Mouse (Mus musculus) heart, adult 2 months (tissue): ENCODE results near the gene Capn9. TPM values are rescaled to one million over a fixed set of nuclear protein-coding genes. Genes with fewer than 3 reads are reported as not detected.

Source experiments
- DNase-seq, 2 experiments: peaks; one replicate each; pipeline ENCODE4 v3.0.0; 2021
- H3K27ac ChIP-seq: fragments of 200-600 bp; 2 replicates; pipeline ENCODE4 v1.8.1; 2022
- H3K27me3 ChIP-seq: fragments of 200-500 bp; 2 replicates; pipeline ENCODE4 v1.6.1; 2012; ENCODE audit warnings: mild to moderate bottlenecking, low read length, inconsistent platforms, mixed read lengths; ENCODE audit not compliant: control insufficient read depth, insufficient read depth
- H3K36me3 ChIP-seq: fragments of 200-500 bp; 2 replicates; pipeline ENCODE4 v1.6.1; 2012; ENCODE audit warnings: low read length, inconsistent platforms; ENCODE audit not compliant: control insufficient read depth, insufficient read depth
- H3K4me1 ChIP-seq: fragments of 200-500 bp; 2 replicates; pipeline ENCODE4 v1.6.1; 2011; ENCODE audit warnings: low read length; ENCODE audit not compliant: control insufficient read depth, insufficient read depth
- H3K4me3 ChIP-seq: fragments of 200-600 bp; 2 replicates; pipeline ENCODE4 v1.8.1; 2022
- H3K79me2 ChIP-seq: fragments of 200-500 bp; replicated peaks from 2 replicates; pipeline ENCODE4 v1.6.1; 2012; ENCODE audit warnings: mild to moderate bottlenecking, inconsistent platforms, low read length, moderate library complexity, mixed read lengths; ENCODE audit not compliant: control insufficient read depth, insufficient read depth
- H3K9ac ChIP-seq: fragments of 200-500 bp; 2 replicates; pipeline ENCODE4 v1.6.1; 2012; ENCODE audit warnings: low read depth, mild to moderate bottlenecking, control low read depth, inconsistent platforms, low read length, mixed read lengths
- CTCF ChIP-seq: fragments of 200-600 bp; IDR thresholded peaks from 2 replicates; pipeline ENCODE4 v1.8.1; 2022; ENCODE audit warnings: antibody characterized with exemption, mild to moderate bottlenecking, moderate library complexity
- EP300 ChIP-seq: fragments of 200-500 bp; IDR thresholded peaks from 2 replicates; pipeline ENCODE4 v1.6.1; 2011; ENCODE audit warnings: low read depth, low read length, control low read depth; ENCODE audit not compliant: insufficient read depth
- POLR2A ChIP-seq: fragments of 200-500 bp; IDR thresholded peaks from 2 replicates; pipeline ENCODE4 v1.6.1; 2011; ENCODE audit warnings: mild to moderate bottlenecking, low read depth, low read length, control low read depth; ENCODE audit not compliant: insufficient read depth
- WGBS: fragments of 180-500 bp; shearing (Covaris S2); methylation state at CpG from one replicate; pipeline ENCODE4 v1.1.7; 2018; 5-methylcytosine and 5-hydroxymethylcytosine counted together
- intact Hi-C: fragments of 180-260 bp; cut with DNase I; formaldehyde crosslinking; loops from one replicate; pipeline ENCODE4 v1.15.1; 2025
- polyA plus RNA-seq: library from polyadenylated mRNA; depleted of rRNA; stranded (reverse); fragments of >200 nt; gene quantifications from 2 replicates; pipeline ENCODE4 v1.2.3, GENCODE M21; 2012
- total RNA-seq, 2 experiments: library from RNA; stranded (reverse); gene quantifications; 2 replicates each; pipeline ENCODE4 v1.2.3; 2021

The Capn9 gene
- total and polyA plus RNA-seq, 3 experiments = not detected

- TF ChIP-seq POLR2A (no peak), CTCF (no peak), EP300 (no peak)
Measured at GRCm38 (mm10) chr8:124572430-124572775, 3.5 kb upstream of the Capn9 start.

GRCm38 (mm10) chr8:124573552-124574340, 2.2 kb upstream of the Capn9 start:
- H3K4me3 ChIP-seq = no peak overlapping the region

More at GRCm38 (mm10) chr8:124572430-124572775, 3.5 kb upstream of the Capn9 start:
- H3K9ac ChIP-seq = no peak overlapping the region
- intact Hi-C loops = loop anchor here (5.0 kb wide), 1 partner anchor 175 kb away; no protein-coding TSS in a partner anchor
- no peak overlapping the region for H3K27ac ChIP-seq
- H3K4me1 ChIP-seq = peaks cover 6% of the 10 kb centered on the region
- DNase-seq = no peak
- no peaks in the 10 kb centered on the region for H3K79me2 ChIP-seq
- H3K4me3 ChIP-seq = no peak overlapping the region
- H3K36me3 ChIP-seq = no peaks in the 10 kb centered on the region
- no peaks in the 10 kb centered on the region for H3K27me3 ChIP-seq

DNA sequence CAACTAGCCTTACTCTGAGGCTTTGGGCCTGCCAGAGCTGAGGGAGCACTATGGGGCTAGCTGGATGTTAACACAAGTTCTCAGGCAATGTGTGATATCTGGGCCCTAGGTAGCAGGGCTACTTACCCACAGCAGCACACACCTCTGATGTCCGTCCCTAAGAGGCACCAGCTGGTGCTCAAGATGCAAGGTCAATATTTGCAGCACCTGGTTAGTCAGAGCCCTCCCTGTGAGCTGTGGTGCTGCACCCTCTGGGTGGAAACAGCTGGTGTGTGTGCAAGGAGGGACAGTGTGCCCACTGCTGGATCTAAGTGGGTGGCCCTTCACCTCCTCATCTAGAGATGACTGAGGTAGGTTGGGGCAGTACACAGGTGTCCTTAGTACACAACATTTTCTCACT, 840 bp downstream of the Capn9 start:
- TF ChIP-seq CTCF = no peak
- intact Hi-C loops = no loop called here
- WGBS = 88% methylated on average over 1 of the region's 1 CpGs

More at GRCm38 (mm10) chr8:124573552-124574340, 2.2 kb upstream of the Capn9 start:
- peak; percentile 83 to 85 for DNase-seq
- Histone ChIP-seq H3K79me2 (no peaks in the 10 kb centered on the region), H3K27ac (no peak overlapping the region), H3K4me1 (peaks cover 3% of the 10 kb centered on the region), H3K36me3 (no peaks in the 10 kb centered on the region), H3K27me3 (no peaks in the 10 kb centered on the region), H3K9ac (no peak overlapping the region)
- TF ChIP-seq CTCF (peak; percentile 92), POLR2A (peak; percentile 24; the same call in 1 of the 2 replicates), EP300 (peak; percentile 55; the same call in 1 of the 2 replicates)
- WGBS = 45% methylated on average over 15 of the region's 15 CpGs
- intact Hi-C loops = loop anchor here (5.0 kb wide), 1 partner anchor 176 kb away; no protein-coding TSS in a partner anchor

DNA sequence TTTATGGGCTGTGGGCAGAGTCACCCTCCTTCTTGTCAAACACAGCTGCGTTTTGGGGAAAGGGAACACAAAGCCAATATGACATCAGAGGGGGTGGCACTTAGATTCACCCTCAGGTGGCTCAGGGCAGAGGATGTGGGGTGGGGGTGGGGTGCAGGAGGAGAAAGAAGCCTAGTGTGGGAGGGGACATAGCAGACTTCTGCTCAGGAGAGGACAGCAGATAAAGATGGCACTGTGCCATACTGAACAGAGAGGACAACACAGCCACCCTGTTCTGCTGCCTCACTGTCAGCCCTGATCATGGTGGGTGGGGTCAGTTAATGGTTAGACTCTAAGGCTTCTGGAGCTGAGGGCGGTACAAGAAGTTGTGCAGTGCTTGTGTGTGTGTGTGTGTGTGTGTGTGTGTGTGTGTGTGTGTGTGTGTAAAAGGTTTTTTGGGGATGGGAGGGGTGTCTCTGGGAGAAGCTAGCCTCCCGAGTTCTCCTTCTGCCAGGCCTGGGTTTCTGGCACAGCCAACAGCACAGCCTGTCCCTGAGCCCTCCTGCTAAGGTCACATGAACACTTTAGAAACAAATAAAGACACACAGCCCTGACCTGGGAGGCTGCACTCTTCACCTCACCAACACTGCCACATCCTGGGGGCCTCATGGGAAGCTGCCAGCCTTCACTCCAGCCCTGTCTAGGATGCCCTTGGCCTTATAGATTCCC, 10.0 kb downstream of the Capn9 start:
- TF ChIP-seq EP300 (peak; percentile 63; the same call in 1 of the 2 replicates), CTCF (no peak), POLR2A (no peak)
- Histone ChIP-seq H3K9ac (no peak overlapping the region), H3K4me1 (peaks cover 7% of the 10 kb centered on the region), H3K79me2 (no peaks in the 10 kb centered on the region), H3K27ac (no peak overlapping the region; the same call in 1 of the 2 replicates), H3K4me3 (no peak overlapping the region), H3K36me3 (no peaks in the 10 kb centered on the region), H3K27me3 (no peaks in the 10 kb centered on the region)
- DNase-seq = peak; percentile 33 to 58
- 12% methylated on average over 2 of the region's 3 CpGs for WGBS
- intact Hi-C loops = no loop called here

More for the DNA sequence above, 840 bp downstream of the Capn9 start:
- Histone ChIP-seq H3K9ac (no peak overlapping the region), H3K27ac (no peak overlapping the region), H3K4me3 (no peak overlapping the region), H3K79me2 (no peaks in the 10 kb centered on the region), H3K27me3 (no peaks in the 10 kb centered on the region), H3K4me1 (no peaks in the 10 kb centered on the region; the same call in 1 of the 2 replicates), H3K36me3 (no peaks in the 10 kb centered on the region)
- DNase-seq = no peak

- no peak overlapping the region; the same call in 1 of the 2 replicates for H3K27ac ChIP-seq
- H3K9ac ChIP-seq = no peak overlapping the region
- H3K27me3 ChIP-seq = no peaks in the 10 kb centered on the region
- H3K4me3 ChIP-seq = no peak overlapping the region
- TF ChIP-seq EP300 (no peak), POLR2A (no peak), CTCF (no peak)
- no peak for DNase-seq
- peaks cover 7% of the 10 kb centered on the region for H3K4me1 ChIP-seq
- intact Hi-C loops = no loop called here
- 86% methylated on average over 2 of the region's 2 CpGs for WGBS
- H3K36me3 ChIP-seq = no peaks in the 10 kb centered on the region
- H3K79me2 ChIP-seq = no peaks in the 10 kb centered on the region
Measured at GRCm38 (mm10) chr8:124586556-124586955, 10.6 kb downstream of the Capn9 start.

DNA sequence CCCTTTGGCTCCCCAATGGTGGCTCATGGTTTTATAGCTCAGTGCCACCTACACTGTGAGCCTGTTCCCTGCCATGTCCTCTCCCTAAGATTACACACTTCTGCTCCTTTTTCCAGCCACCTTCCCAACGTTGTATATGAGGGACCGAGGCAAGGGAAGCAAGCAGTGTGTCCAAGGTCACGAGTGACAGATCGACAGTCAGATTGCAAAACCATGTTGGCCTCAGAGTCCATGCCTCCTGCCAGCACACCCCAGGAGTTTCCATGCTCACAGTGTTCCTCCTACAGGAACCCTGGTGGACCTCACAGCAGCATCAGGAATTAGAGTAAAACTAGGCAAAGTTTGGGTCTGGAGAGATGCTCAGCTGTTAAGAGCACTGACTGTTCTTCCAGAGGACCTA, 13.5 kb downstream of the Capn9 start:
- H3K27ac ChIP-seq = no peak overlapping the region
- no peak overlapping the region for H3K4me3 ChIP-seq
- no peaks in the 10 kb centered on the region for H3K79me2 ChIP-seq
- no peak for TF ChIP-seq POLR2A
- no peak for TF ChIP-seq CTCF
- DNase-seq = no peak
- 57% methylated on average over 4 of the region's 4 CpGs for WGBS
- H3K36me3 ChIP-seq = no peaks in the 10 kb centered on the region
- peaks cover 7% of the 10 kb centered on the region for H3K4me1 ChIP-seq
- no peak overlapping the region for H3K9ac ChIP-seq
- intact Hi-C loops = no loop called here
- H3K27me3 ChIP-seq = no peaks in the 10 kb centered on the region
